Mouse (Mus musculus) intestine, embryonic 15.5 days (tissue): Measurements from ENCODE around the gene Cpxm2. TPM values are rescaled to one million over a fixed set of nuclear protein-coding genes. Genes with fewer than 3 reads are reported as not detected.

Source experiments
- ATAC-seq: fragments of 200-750 bp; cut with Nextera tagmentation; 2 replicates; pipeline ENCODE4 v1.8.0; 2017; ENCODE audit warnings: moderate TSS enrichment, moderate library complexity
- H3K27ac ChIP-seq: fragments of 300-500 bp; sonication (generic); 2 replicates; pipeline ENCODE4 v1.5.1; 2015; ENCODE audit warnings: mild to moderate bottlenecking, inconsistent platforms
- H3K27me3 ChIP-seq: fragments of 300-500 bp; sonication (generic); replicated peaks from 2 replicates; pipeline ENCODE4 v1.6.1; 2015; ENCODE audit warnings: inconsistent platforms
- H3K36me3 ChIP-seq: fragments of 300-500 bp; sonication (generic); 2 replicates; pipeline ENCODE4 v1.6.1; 2015; ENCODE audit warnings: inconsistent platforms
- H3K4me1 ChIP-seq: fragments of 300-500 bp; sonication (generic); replicated peaks from 2 replicates; pipeline ENCODE4 v1.6.1; 2015; ENCODE audit warnings: inconsistent platforms
- H3K4me2 ChIP-seq: fragments of 300-500 bp; sonication (generic); replicated peaks from 2 replicates; pipeline ENCODE4 v1.6.1; 2015; ENCODE audit warnings: mild to moderate bottlenecking, inconsistent platforms
- H3K4me3 ChIP-seq: fragments of 300-500 bp; sonication (generic); replicated peaks from 2 replicates; pipeline ENCODE4 v1.5.1; 2015; ENCODE audit warnings: inconsistent platforms
- H3K9ac ChIP-seq: fragments of 300-500 bp; sonication (generic); 2 replicates; pipeline ENCODE4 v1.6.1; 2015; ENCODE audit warnings: inconsistent platforms
- H3K9me3 ChIP-seq: fragments of 300-500 bp; sonication (generic); 2 replicates; pipeline ENCODE4 v1.6.1; 2016; ENCODE audit warnings: inconsistent platforms
- WGBS: fragments of 180-500 bp; shearing (Covaris S2); methylation state at CpG from one replicate; pipeline ENCODE4 v1.1.7; 2015; 5-methylcytosine and 5-hydroxymethylcytosine counted together
- polyA plus RNA-seq: library from polyadenylated mRNA; unstranded; fragments of >200 nt; fragmentation: Nextera tagmentation; extraction: Ambion mirVana; gene quantifications from 2 replicates; pipeline ENCODE4 v1.2.1, GENCODE M21; 2015

The Cpxm2 gene
- polyA plus RNA-seq, 1 experiment from 2014 or later = 1.3 TPM

DNA sequence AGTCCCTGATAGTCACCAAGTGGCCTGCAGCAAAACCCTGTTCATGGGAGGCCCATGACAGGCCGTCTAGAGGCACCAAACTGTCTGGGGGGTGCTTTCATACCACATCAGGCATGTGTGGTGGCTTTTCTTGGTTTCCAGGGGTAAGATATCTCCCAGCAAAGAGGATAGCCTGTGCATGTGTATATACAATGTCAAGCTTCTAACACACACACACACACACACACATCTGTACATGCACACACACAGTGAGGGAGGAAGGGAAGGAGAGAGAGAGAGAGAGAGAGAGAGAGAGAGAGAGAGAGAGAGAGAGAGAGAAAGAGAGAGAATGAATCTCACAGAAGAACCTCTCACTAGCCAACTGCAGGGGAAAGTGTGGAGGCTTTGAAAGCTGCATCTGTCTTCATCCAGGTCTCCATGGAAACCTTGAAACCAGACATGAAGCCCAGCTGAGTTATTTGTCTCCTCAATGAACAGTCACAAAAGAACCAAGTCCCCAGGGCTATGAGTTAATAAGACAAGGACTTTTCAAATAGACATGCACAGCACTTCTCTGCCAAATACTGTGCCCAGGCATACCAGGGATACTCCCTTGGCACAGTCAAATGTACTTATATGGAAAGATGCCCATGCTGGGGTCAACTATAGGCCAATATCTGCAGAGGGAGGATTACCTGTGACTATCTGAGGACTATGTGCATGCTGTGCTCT, 141.4 kb downstream of the Cpxm2 start:
- no peak for ATAC-seq
- no peak overlapping the region for H3K4me2 ChIP-seq
- H3K4me1 ChIP-seq = no peaks in the 10 kb centered on the region
- H3K4me3 ChIP-seq = no peak overlapping the region
- H3K36me3 ChIP-seq = no peaks in the 10 kb centered on the region
- no peak overlapping the region for H3K27ac ChIP-seq
- no peak overlapping the region for H3K9ac ChIP-seq
- H3K9me3 ChIP-seq = no peaks in the 10 kb centered on the region
- no peaks in the 10 kb centered on the region for H3K27me3 ChIP-seq
- WGBS = 36% methylated on average over 1 of the region's 1 CpGs

DNA sequence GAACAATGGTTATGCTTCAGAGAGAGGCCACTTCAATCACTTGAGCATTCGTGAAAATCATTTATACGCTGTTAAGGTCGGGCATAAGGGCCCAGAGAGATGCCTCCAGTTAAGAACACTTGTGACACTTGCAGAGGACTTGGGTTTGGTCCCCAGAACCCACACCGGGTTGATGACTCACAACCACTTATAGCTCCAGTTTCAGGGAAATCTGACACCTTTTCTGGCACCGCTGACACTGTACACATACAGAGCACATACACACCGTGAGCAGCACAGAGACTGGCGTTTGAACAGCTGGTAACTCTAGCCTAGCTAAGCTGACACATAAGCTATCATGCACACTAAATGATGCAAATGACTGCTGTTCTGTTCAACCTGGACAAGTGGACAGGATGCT, 145.5 kb downstream of the Cpxm2 start:
- no peaks in the 10 kb centered on the region for H3K36me3 ChIP-seq
- no peak overlapping the region for H3K9ac ChIP-seq
- no peak for ATAC-seq
- no peak overlapping the region for H3K4me3 ChIP-seq
- no peaks in the 10 kb centered on the region for H3K4me1 ChIP-seq
- H3K27ac ChIP-seq = no peak overlapping the region
- no peaks in the 10 kb centered on the region for H3K27me3 ChIP-seq
- no peak overlapping the region for H3K4me2 ChIP-seq
- H3K9me3 ChIP-seq = no peaks in the 10 kb centered on the region
- 73% methylated on average over 7 of the region's 7 CpGs for WGBS

DNA sequence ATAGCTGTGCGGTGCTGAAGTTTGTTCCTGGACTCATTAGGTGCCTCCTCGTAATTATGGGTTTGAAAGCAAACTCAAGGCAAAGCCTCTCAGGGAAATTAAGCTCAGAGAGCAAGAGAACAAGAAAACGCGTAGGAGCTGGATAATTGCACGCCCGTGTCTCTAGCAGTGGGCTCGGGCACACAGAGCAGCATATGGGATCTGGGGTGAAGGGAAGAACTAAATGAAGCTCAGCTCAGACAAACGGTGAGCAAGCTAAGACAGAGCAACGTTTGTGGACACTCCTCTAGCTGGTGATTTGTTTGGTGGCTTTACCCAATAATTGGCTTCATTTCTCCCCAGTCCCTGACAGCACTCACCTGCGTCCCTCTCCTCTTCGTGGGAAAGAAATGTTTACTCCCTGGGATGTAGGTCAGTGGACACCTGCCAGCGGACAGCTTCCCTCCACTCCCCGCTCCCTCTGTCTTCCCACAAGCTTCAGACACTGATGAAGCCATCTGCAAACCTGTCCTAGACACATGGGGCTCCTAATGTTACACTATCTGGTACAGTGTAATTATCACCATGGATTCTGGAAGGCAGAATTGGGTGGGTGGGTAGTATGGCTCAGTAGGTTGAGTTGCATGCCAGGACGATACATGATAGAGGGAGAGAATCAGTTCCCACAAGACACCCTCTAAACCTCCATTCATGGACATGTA, 148.4 kb downstream of the Cpxm2 start:
- H3K4me2 ChIP-seq = no peak overlapping the region
- H3K27ac ChIP-seq = no peak overlapping the region
- WGBS = 69% methylated on average over 14 of the region's 14 CpGs
- H3K9ac ChIP-seq = no peak overlapping the region
- no peak overlapping the region for H3K4me3 ChIP-seq
- H3K4me1 ChIP-seq = no peaks in the 10 kb centered on the region
- no peak for ATAC-seq
- no peaks in the 10 kb centered on the region for H3K27me3 ChIP-seq
- no peaks in the 10 kb centered on the region for H3K36me3 ChIP-seq
- H3K9me3 ChIP-seq = no peaks in the 10 kb centered on the region

DNA sequence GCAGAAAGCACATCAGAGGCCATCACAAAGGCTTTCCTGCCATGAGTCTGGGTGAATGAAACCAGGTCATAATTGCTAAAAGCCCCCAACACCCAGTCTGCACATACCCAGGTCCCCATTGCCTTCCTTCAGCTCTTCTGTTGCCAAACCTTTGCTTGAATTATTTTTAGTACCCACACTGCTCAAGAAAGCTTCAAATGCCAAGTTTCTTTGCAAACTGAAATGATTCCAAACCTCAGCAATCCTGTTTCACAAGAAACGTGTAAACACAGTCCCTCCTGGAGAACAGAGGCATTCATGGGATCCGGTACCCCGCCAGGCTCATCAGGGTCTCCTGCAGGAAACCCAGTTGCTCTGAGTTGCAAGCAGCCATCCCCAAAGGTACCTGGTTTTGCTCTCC, 161.7 kb downstream of the Cpxm2 start:
- no peak overlapping the region for H3K27ac ChIP-seq
- no peaks in the 10 kb centered on the region for H3K4me1 ChIP-seq
- no peak overlapping the region for H3K9ac ChIP-seq
- no peaks in the 10 kb centered on the region for H3K9me3 ChIP-seq
- no peaks in the 10 kb centered on the region for H3K27me3 ChIP-seq
- H3K36me3 ChIP-seq = no peaks in the 10 kb centered on the region
- no peak overlapping the region for H3K4me3 ChIP-seq
- WGBS = 62% methylated on average over 3 of the region's 3 CpGs
- H3K4me2 ChIP-seq = no peak overlapping the region
- no peak for ATAC-seq

DNA sequence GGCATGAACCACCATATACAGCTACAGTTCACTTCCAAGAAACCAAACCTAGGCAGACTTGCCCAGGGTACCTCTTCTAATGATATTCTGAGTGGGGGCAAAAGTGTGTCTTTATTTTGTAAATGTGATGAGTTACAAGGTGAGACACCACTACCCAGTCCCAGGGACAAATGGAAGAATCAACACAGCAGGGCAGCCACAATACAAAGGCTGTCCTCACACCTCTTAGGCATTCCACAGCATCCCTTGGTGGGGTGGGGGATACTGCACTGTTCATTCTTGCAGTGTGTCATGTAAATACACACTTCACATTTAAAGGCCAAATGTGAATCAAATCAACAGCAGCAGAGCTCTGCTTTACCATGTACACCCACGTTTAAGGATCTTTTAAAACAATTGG, 162.3 kb downstream of the Cpxm2 start:
- WGBS = 47% methylated on average over 1 of the region's 1 CpGs
- no peaks in the 10 kb centered on the region for H3K9me3 ChIP-seq

DNA sequence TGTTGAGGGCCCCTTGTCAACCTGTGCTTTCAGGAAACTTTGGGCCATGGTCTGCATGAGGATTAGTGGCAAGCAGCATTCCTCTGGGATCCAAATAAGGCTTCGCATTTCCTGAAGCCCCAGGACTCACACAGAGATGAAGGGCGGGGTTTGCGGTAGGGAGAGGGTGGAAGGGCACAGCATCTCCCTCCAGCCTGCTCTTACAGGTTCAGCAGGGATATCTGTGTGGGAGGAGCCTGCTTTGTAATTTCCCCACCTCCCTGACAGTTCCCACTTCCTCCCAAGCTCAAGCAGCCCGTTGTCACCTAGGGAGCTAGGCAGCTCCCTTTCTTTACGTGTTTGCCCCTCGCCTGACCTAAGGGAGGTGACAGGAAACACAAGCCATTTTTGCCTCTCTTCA, 165.5 kb downstream of the Cpxm2 start:
- no peaks in the 10 kb centered on the region for H3K9me3 ChIP-seq
- WGBS = 24% methylated on average over 6 of the region's 6 CpGs
- no peaks in the 10 kb centered on the region for H3K36me3 ChIP-seq
- H3K4me1 ChIP-seq = no peaks in the 10 kb centered on the region
- no peak overlapping the region for H3K27ac ChIP-seq
- no peak overlapping the region for H3K9ac ChIP-seq
- H3K4me2 ChIP-seq = no peak overlapping the region
- no peak for ATAC-seq
- H3K4me3 ChIP-seq = no peak overlapping the region
- no peaks in the 10 kb centered on the region for H3K27me3 ChIP-seq

More for the DNA sequence above, 162.3 kb downstream of the Cpxm2 start:
- Histone ChIP-seq H3K4me1 (no peaks in the 10 kb centered on the region), H3K27me3 (no peaks in the 10 kb centered on the region), H3K36me3 (no peaks in the 10 kb centered on the region), H3K4me3 (no peak overlapping the region), H3K4me2 (no peak overlapping the region), H3K27ac (no peak overlapping the region), H3K9ac (no peak overlapping the region)
- no peak for ATAC-seq

Other genes starting within 250 kb of the Cpxm2 start
- gene Gpr26, start 188.3 kb downstream of the Cpxm2 start, polyA plus RNA-seq = 0.01 TPM in 1 of 2 replicates, not detected in the other
- gene Chst15, start 162.5 kb upstream of the Cpxm2 start, polyA plus RNA-seq = 23.0 and 23.1 TPM in 2 replicates